Comparison of ENCODE assay signal across 10 mouse cellular contexts in genomic region chr9:16113936-16114642, GRCm38 (mm10).
DNase-seq lines count a peak whose midpoint lies in the region; ATAC-seq and TF ChIP-seq lines count a peak whose summit lies in the region.
"Had no signal": no experiment of that assay in that cellular context is flagged by ENCODE, and none has a peak within 500 bp of the region (broad histone marks: within the 10 kb centered on the region; RNA-seq: fewer than 3 reads in every experiment).

No protein-coding gene starts in this region.

- no peak for ATAC-seq in intestine, embryonic 14.5 days (replicated peaks; ENCODE audit: low FRiP score, low TSS enrichment, low read depth)
- no peak for ATAC-seq in intestine, postnatal 0 days
- peak; percentile 25; the same call in 1 of the 2 replicates for ATAC-seq in liver, embryonic 15.5 days (ENCODE audit: insufficient read depth)
- no peak for ATAC-seq in hindbrain, embryonic 12.5 days (ENCODE audit: low FRiP score)
- no peak for ATAC-seq in neural tube, embryonic 15.5 days (ENCODE audit: low FRiP score)

- 75% methylated on average over 4 of the region's 4 CpGs for WGBS in intestine, embryonic 14.5 days
- 74% methylated on average over 4 of the region's 4 CpGs for WGBS in intestine, postnatal 0 days
- WGBS in liver, embryonic 15.5 days (ENCODE audit: insufficient replicate concordance) = 37% methylated on average over 4 of the region's 4 CpGs
- WGBS in limb, embryonic 10.5 days = 87% methylated on average over 4 of the region's 4 CpGs
- WGBS in hindbrain, embryonic 12.5 days = 88% methylated on average over 4 of the region's 4 CpGs
- WGBS in neural tube, embryonic 15.5 days = 92% methylated on average over 4 of the region's 4 CpGs

- no peak overlapping the region for H3K9ac ChIP-seq in intestine, embryonic 14.5 days (ENCODE audit: low read length)
- no peak overlapping the region for H3K9ac ChIP-seq in intestine, postnatal 0 days (ENCODE audit: low read depth, low read length)
- H3K9ac ChIP-seq in MEL (ENCODE audit: control insufficient read depth, low read depth, low read length, poor library complexity, severe bottlenecking) = no peak overlapping the region
- no peak overlapping the region for H3K9ac ChIP-seq in liver, embryonic 15.5 days
- H3K9ac ChIP-seq in hindbrain, embryonic 12.5 days = no peak overlapping the region
- no peak overlapping the region for H3K9ac ChIP-seq in neural tube, embryonic 15.5 days (replicated peaks)
- H3K9ac ChIP-seq: limb, embryonic 13.5 days had no signal

- DNase-seq in intestine, embryonic 14.5 days (ENCODE audit: low spot score) = no peak
- peak; percentile 32 for DNase-seq in MEL (ENCODE audit: low read depth, low spot score)
- DNase-seq in layer of hippocampus, adult 11-12 months (ENCODE audit: low spot score) = peak; percentile 82
- DNase-seq in limb, embryonic 10.5 days (ENCODE audit: low spot score) = no peak
- DNase-seq: thymus, postnatal 36 days had no signal

- H3K27me3 ChIP-seq in intestine, embryonic 14.5 days (replicated peaks; ENCODE audit: control insufficient read depth, insufficient read depth, low read length) = no peaks in the 10 kb centered on the region
- no peaks in the 10 kb centered on the region for H3K27me3 ChIP-seq in intestine, postnatal 0 days (replicated peaks; ENCODE audit: control insufficient read depth, insufficient read depth, low read length)
- H3K27me3 ChIP-seq in MEL (ENCODE audit: control insufficient read depth in 1 of 2, insufficient read depth in 2 of 2, low read length in 2 of 2) = no peaks in the 10 kb centered on the region
- no peaks in the 10 kb centered on the region for H3K27me3 ChIP-seq in liver, embryonic 15.5 days
- H3K27me3 ChIP-seq in limb, embryonic 10.5 days (ENCODE audit: low read depth, poor library complexity, severe bottlenecking) = no peaks in the 10 kb centered on the region
- H3K27me3 ChIP-seq in hindbrain, embryonic 12.5 days = no peaks in the 10 kb centered on the region
- no peaks in the 10 kb centered on the region for H3K27me3 ChIP-seq in neural tube, embryonic 15.5 days (replicated peaks)
- H3K27me3 ChIP-seq: limb, embryonic 13.5 days had no signal

- H3K9me3 ChIP-seq in intestine, embryonic 14.5 days (ENCODE audit: control insufficient read depth, low read length) = no peaks in the 10 kb centered on the region
- H3K9me3 ChIP-seq in intestine, postnatal 0 days (ENCODE audit: control insufficient read depth) = no peaks in the 10 kb centered on the region
- H3K9me3 ChIP-seq in MEL (replicated peaks; ENCODE audit: insufficient read depth, low read length) = no peaks in the 10 kb centered on the region
- H3K9me3 ChIP-seq in liver, embryonic 15.5 days (replicated peaks) = no peaks in the 10 kb centered on the region
- no peaks in the 10 kb centered on the region for H3K9me3 ChIP-seq in limb, embryonic 10.5 days (replicated peaks)
- no peaks in the 10 kb centered on the region for H3K9me3 ChIP-seq in hindbrain, embryonic 12.5 days (replicated peaks)
- no peaks in the 10 kb centered on the region for H3K9me3 ChIP-seq in neural tube, embryonic 15.5 days (replicated peaks)
- H3K9me3 ChIP-seq: limb, embryonic 13.5 days had no signal

- no peak for TF ChIP-seq RAD21 in MEL (IDR thresholded peaks at IDR 0.05; ENCODE audit: low read depth, low read length)

- H3K36me3 ChIP-seq in intestine, embryonic 14.5 days (ENCODE audit: control insufficient read depth, insufficient read depth, low read length) = no peaks in the 10 kb centered on the region
- no peaks in the 10 kb centered on the region for H3K36me3 ChIP-seq in intestine, postnatal 0 days (ENCODE audit: control insufficient read depth, insufficient read depth)
- H3K36me3 ChIP-seq in MEL (ENCODE audit: control insufficient read depth in 1 of 2, insufficient read depth in 2 of 2, low read length in 2 of 2) = no peaks in the 10 kb centered on the region
- no peaks in the 10 kb centered on the region for H3K36me3 ChIP-seq in liver, embryonic 15.5 days (replicated peaks)
- H3K36me3 ChIP-seq in limb, embryonic 10.5 days = no peaks in the 10 kb centered on the region
- H3K36me3 ChIP-seq in hindbrain, embryonic 12.5 days = no peaks in the 10 kb centered on the region
- no peaks in the 10 kb centered on the region for H3K36me3 ChIP-seq in neural tube, embryonic 15.5 days
- H3K36me3 ChIP-seq: limb, embryonic 13.5 days had no signal

- no peak for TF ChIP-seq EP300 in MEL (IDR thresholded peaks at IDR 0.05; ENCODE audit: low read depth in 1 of 2, low read length in 2 of 2)

- no peaks in the 10 kb centered on the region for H3K79me2 ChIP-seq in MEL (ENCODE audit: control insufficient read depth, insufficient read depth, low read length, poor library complexity)

- no peak overlapping the region for H3K4me3 ChIP-seq in intestine, embryonic 14.5 days (ENCODE audit: low read depth, low read length)
- H3K4me3 ChIP-seq in intestine, postnatal 0 days (ENCODE audit: low read depth, low read length) = no peak overlapping the region
- no peak overlapping the region for H3K4me3 ChIP-seq in MEL (ENCODE audit: control insufficient read depth in 1 of 2, insufficient read depth in 1 of 2, low read depth in 2 of 2, low read length in 2 of 2)
- no peak overlapping the region for H3K4me3 ChIP-seq in liver, embryonic 15.5 days (replicated peaks)
- no peak overlapping the region for H3K4me3 ChIP-seq in limb, embryonic 10.5 days
- H3K4me3 ChIP-seq in hindbrain, embryonic 12.5 days = no peak overlapping the region
- H3K4me3 ChIP-seq in neural tube, embryonic 15.5 days (replicated peaks) = no peak overlapping the region
- H3K4me3 ChIP-seq: limb, embryonic 13.5 days had no signal

- TF ChIP-seq CTCF in intestine, postnatal 0 days (IDR thresholded peaks at IDR 0.05; ENCODE audit: low read depth) = no peak
- TF ChIP-seq CTCF in MEL (IDR thresholded peaks at IDR 0.05 in 2 of 3, conservative IDR thresholded peaks at IDR 0.05 in 1 of 3; ENCODE audit: control insufficient read depth in 1 of 3, insufficient read depth in 1 of 3, low read depth in 2 of 3, low read length in 3 of 3, poor library complexity in 1 of 3, severe bottlenecking in 1 of 3) = no peak

- no peak for TF ChIP-seq POLR2A in MEL (IDR thresholded peaks at IDR 0.05; ENCODE audit: control insufficient read depth in 1 of 2, insufficient read depth in 1 of 2, low read depth in 1 of 2, low read length in 2 of 2, poor library complexity in 1 of 2)

- no peak overlapping the region for H3K4me2 ChIP-seq in intestine, embryonic 14.5 days (ENCODE audit: low read length)
- no peak overlapping the region for H3K4me2 ChIP-seq in intestine, postnatal 0 days (replicated peaks; ENCODE audit: low read depth)
- no peak overlapping the region for H3K4me2 ChIP-seq in liver, embryonic 15.5 days
- H3K4me2 ChIP-seq in hindbrain, embryonic 12.5 days (replicated peaks) = no peak overlapping the region
- no peak overlapping the region for H3K4me2 ChIP-seq in neural tube, embryonic 15.5 days
- H3K4me2 ChIP-seq: limb, embryonic 13.5 days had no signal

- no peaks in the 10 kb centered on the region; the same call in 1 of the 2 replicates for H3K4me1 ChIP-seq in intestine, embryonic 14.5 days (replicated peaks; ENCODE audit: control insufficient read depth, insufficient read depth, low read length)
- H3K4me1 ChIP-seq in intestine, postnatal 0 days (replicated peaks; ENCODE audit: control insufficient read depth, insufficient read depth, low read length) = no peaks in the 10 kb centered on the region
- no peaks in the 10 kb centered on the region for H3K4me1 ChIP-seq in MEL (ENCODE audit: control insufficient read depth in 1 of 2, insufficient read depth in 2 of 2, low read length in 2 of 2)
- H3K4me1 ChIP-seq in liver, embryonic 15.5 days (replicated peaks) = no peaks in the 10 kb centered on the region
- no peaks in the 10 kb centered on the region for H3K4me1 ChIP-seq in limb, embryonic 10.5 days
- H3K4me1 ChIP-seq in hindbrain, embryonic 12.5 days = no peaks in the 10 kb centered on the region; the same call in 1 of the 2 replicates
- H3K4me1 ChIP-seq in neural tube, embryonic 15.5 days = peaks cover 4% of the 10 kb centered on the region; the same call in 1 of the 2 replicates

- peak overlapping the region; percentile 5; the same call in 1 of the 2 replicates for H3K27ac ChIP-seq in intestine, embryonic 14.5 days (ENCODE audit: low read depth)
- no peak overlapping the region for H3K27ac ChIP-seq in intestine, postnatal 0 days (ENCODE audit: low read depth, low read length)
- no peak overlapping the region for H3K27ac ChIP-seq in MEL (ENCODE audit: control insufficient read depth, low read depth, low read length)
- H3K27ac ChIP-seq in liver, embryonic 15.5 days (replicated peaks) = no peak overlapping the region
- H3K27ac ChIP-seq in limb, embryonic 10.5 days = no peak overlapping the region
- no peak overlapping the region for H3K27ac ChIP-seq in hindbrain, embryonic 12.5 days
- H3K27ac ChIP-seq in neural tube, embryonic 15.5 days (replicated peaks) = no peak overlapping the region
- H3K27ac ChIP-seq: limb, embryonic 13.5 days had no signal

TF ChIP-seq in MEL, 35 proteins besides CTCF, POLR2A, EP300 and RAD21:
- TF ChIP-seq USF1 (IDR thresholded peaks at IDR 0.05; ENCODE audit: low read depth, low read length) (no peak), ELF1 (IDR thresholded peaks at IDR 0.05; ENCODE audit: low read depth, low read length) (peak; percentile 47; the same call in 1 of the 2 replicates)

Comparison
In these comparisons a context has a peak if more than half of its experiments do, and no peak if none do; other contexts are left out.
1. DNase-seq: peak in MEL (single experiment) and layer of hippocampus, adult 11-12 months (single experiment); none in intestine, embryonic 14.5 days (single experiment) and limb, embryonic 10.5 days (single experiment).